ENCODE assay signal across 9 mouse cellular contexts in genomic region chr2:143546412-143547211, GRCm38 (mm10). TPM values are rescaled to one million over a fixed set of nuclear protein-coding genes. Genes with fewer than 3 reads are reported as not detected.
DNase-seq lines count a peak whose midpoint lies in the region; ATAC-seq lines count a peak whose summit lies in the region.
"Had no signal": no experiment of that assay in that cellular context is flagged by ENCODE, and none has a peak within 500 bp of the region (broad histone marks: within the 10 kb centered on the region; RNA-seq: fewer than 3 reads in every experiment).

No protein-coding gene starts in this region.

- WGBS in liver, embryonic 11.5 days: 4% methylated on average over 33 of the region's 33 CpGs
- under 1% methylated on average over 33 of the region's 33 CpGs for WGBS in forebrain, embryonic 13.5 days
- under 1% methylated on average over 33 of the region's 33 CpGs for WGBS in neural tube, embryonic 14.5 days

- H3K9ac ChIP-seq in liver, embryonic 11.5 days (ENCODE audit: low read depth, low read length): no peak overlapping the region
- peak overlapping the region; percentile 71 for H3K9ac ChIP-seq in forebrain, embryonic 13.5 days
- peak overlapping the region; percentile 68 for H3K9ac ChIP-seq in neural tube, embryonic 14.5 days (replicated peaks; ENCODE audit: low read depth, low read length)

- H3K4me1 ChIP-seq in liver, embryonic 11.5 days (replicated peaks; ENCODE audit: control insufficient read depth, insufficient read depth, low read length): no peaks in the 10 kb centered on the region
- H3K4me1 ChIP-seq in forebrain, embryonic 13.5 days: peaks cover 26% of the 10 kb centered on the region
- H3K4me1 ChIP-seq in neural tube, embryonic 14.5 days (ENCODE audit: control insufficient read depth, insufficient read depth, low read length): no peaks in the 10 kb centered on the region; the same call in 1 of the 2 replicates

- H3K9me3 ChIP-seq in liver, embryonic 11.5 days (ENCODE audit: control insufficient read depth, low read length): no peaks in the 10 kb centered on the region
- H3K9me3 ChIP-seq in forebrain, embryonic 13.5 days (replicated peaks): no peaks in the 10 kb centered on the region
- H3K9me3 ChIP-seq in neural tube, embryonic 14.5 days (ENCODE audit: control insufficient read depth, low read length): no peaks in the 10 kb centered on the region

- peak overlapping the region; percentile 46; the same call in 1 of the 2 replicates for H3K4me3 ChIP-seq in liver, embryonic 11.5 days (ENCODE audit: low read depth, low read length)
- H3K4me3 ChIP-seq in forebrain, embryonic 13.5 days: peak overlapping the region; percentile 59
- peak overlapping the region; percentile 51 for H3K4me3 ChIP-seq in neural tube, embryonic 14.5 days (ENCODE audit: low read depth, low read length)

- H3K4me2 ChIP-seq in liver, embryonic 11.5 days: peak overlapping the region; percentile 68
- H3K4me2 ChIP-seq in forebrain, embryonic 13.5 days: peak overlapping the region; percentile 78
- peak overlapping the region; percentile 74 for H3K4me2 ChIP-seq in neural tube, embryonic 14.5 days (ENCODE audit: low read depth, low read length)

- no peak for ATAC-seq in liver, embryonic 11.5 days (replicated peaks; ENCODE audit: low FRiP score)
- peak; percentile 26 for ATAC-seq in forebrain, embryonic 13.5 days
- no peak for ATAC-seq in neural tube, embryonic 14.5 days (ENCODE audit: low read depth)

- H3K27ac ChIP-seq in liver, embryonic 11.5 days (ENCODE audit: low read depth, low read length): no peak overlapping the region
- no peak overlapping the region for H3K27ac ChIP-seq in forebrain, embryonic 13.5 days
- peak overlapping the region; percentile 87 for H3K27ac ChIP-seq in neural tube, embryonic 14.5 days (ENCODE audit: low read depth, low read length)

- DNase-seq in liver, embryonic 11.5 days (ENCODE audit: low spot score): peak; percentile 36
- no peak for DNase-seq in liver
- peak; percentile 62 for DNase-seq in cerebellum, adult 9-10 months
- DNase-seq in layer of hippocampus, postnatal 36 days: peak; percentile 26 to 31
- DNase-seq in thymus, postnatal 25 days: no peak
- DNase-seq in lung, postnatal 14 days: no peak

- peaks cover 40% of the 10 kb centered on the region for H3K27me3 ChIP-seq in liver, embryonic 11.5 days (replicated peaks; ENCODE audit: control insufficient read depth, insufficient read depth, low read length)
- peaks cover 29% of the 10 kb centered on the region for H3K27me3 ChIP-seq in forebrain, embryonic 13.5 days
- H3K27me3 ChIP-seq in neural tube, embryonic 14.5 days (ENCODE audit: control insufficient read depth, insufficient read depth, low read length): peaks cover 6% of the 10 kb centered on the region; the same call in 1 of the 2 replicates

- H3K36me3 ChIP-seq in liver, embryonic 11.5 days (ENCODE audit: control insufficient read depth, insufficient read depth, low read length): no peaks in the 10 kb centered on the region
- no peaks in the 10 kb centered on the region for H3K36me3 ChIP-seq in forebrain, embryonic 13.5 days (ENCODE audit: poor library complexity, severe bottlenecking)
- no peaks in the 10 kb centered on the region for H3K36me3 ChIP-seq in neural tube, embryonic 14.5 days (ENCODE audit: control insufficient read depth, insufficient read depth, low read length)

RNA-seq across cellular contexts. Expression of gene Pcsk2, which starts 0.7 kb away (rescaled TPM):
- 0.40 and 0.56 TPM in 2 replicates for polyA plus RNA-seq in liver, embryonic 11.5 days (2014; fragmentation: Nextera tagmentation; extraction: Ambion mirVana)
- 6.4 and 7.2 TPM in 2 replicates for polyA plus RNA-seq in forebrain, embryonic 13.5 days (2015; fragmentation: Nextera tagmentation; extraction: Ambion mirVana)
- 100 to 1,000 TPM; 149 to 155 TPM for total RNA-seq in layer of hippocampus, postnatal 36 days (2021)
- 36.8 and 37.4 TPM in 2 replicates for polyA plus RNA-seq in neural tube, embryonic 14.5 days (2014; fragmentation: Nextera tagmentation; extraction: Ambion mirVana)
- total RNA-seq: liver, adult 2 months had no signal
- polyA plus RNA-seq: liver, adult 2 months had no signal

Comparison
In these comparisons a context has a peak if more than half of its experiments do, and no peak if none do; other contexts are left out.
1. DNase-seq: peak in liver, embryonic 11.5 days (single experiment), cerebellum, adult 9-10 months (single experiment) and layer of hippocampus, postnatal 36 days (2 of 2); none in liver (single experiment), thymus, postnatal 25 days (single experiment) and lung, postnatal 14 days (single experiment).
2. Peak in every context shown above with its lines, with median percentiles within 50 percentile points of each other: H3K4me2 ChIP-seq and H3K4me3 ChIP-seq.